Mouse (Mus musculus): ENCODE results near the gene Ccdc12. TPM values are rescaled to one million over a fixed set of nuclear protein-coding genes. Genes with fewer than 3 reads are reported as not detected.
A peak's percentile ranks its signal among the peaks of the same experiment; 100 is the strongest.

Ccdc12 gene
- polyA plus RNA-seq, 1 experiment from 2014 or later: 200 TPM

DNA sequence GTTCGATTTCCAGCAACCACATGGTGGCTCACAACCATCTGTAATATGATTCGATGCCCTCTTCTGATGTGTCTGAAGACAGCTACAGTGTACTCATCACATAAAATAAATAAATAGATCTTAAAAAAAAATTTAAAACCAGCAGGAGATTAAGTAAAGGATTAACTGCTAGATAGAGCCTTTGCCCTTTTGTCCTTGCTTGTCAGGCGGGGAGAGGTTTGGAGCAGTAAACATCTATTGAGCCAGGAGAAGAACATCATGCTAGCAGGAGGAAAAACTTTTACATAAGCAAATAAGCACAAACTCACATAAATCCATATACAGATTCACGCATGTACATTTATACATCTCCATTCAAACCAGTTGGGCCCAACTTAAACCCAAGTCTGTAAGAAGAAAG lies 56.2 kb downstream of the Ccdc12 start:
- Histone ChIP-seq H3K4me2 (replicated peaks; ENCODE audit: low read depth, low read length) (no peak overlapping the region), H3K4me3 (ENCODE audit: low read depth, low read length) (no peak overlapping the region), H3K4me1 (ENCODE audit: insufficient read depth, low read depth, low read length) (no peaks in the 10 kb centered on the region), H3K27ac (ENCODE audit: low read length) (no peak overlapping the region), H3K9ac (replicated peaks; ENCODE audit: low read depth) (no peak overlapping the region), H3K27me3 (replicated peaks; ENCODE audit: insufficient read depth, low read length) (no peaks in the 10 kb centered on the region), H3K9me3 (ENCODE audit: low read length) (no peaks in the 10 kb centered on the region), H3K36me3 (ENCODE audit: insufficient read depth, low read length) (no peaks in the 10 kb centered on the region)
- 85% methylated on average over 4 of the region's 4 CpGs for WGBS
- ATAC-seq (no peak), DNase-seq (ENCODE audit: low spot score) (no peak)
- TF ChIP-seq EP300 (IDR thresholded peaks at IDR 0.05) (no peak), CTCF (IDR thresholded peaks at IDR 0.05) (no peak)

DNA sequence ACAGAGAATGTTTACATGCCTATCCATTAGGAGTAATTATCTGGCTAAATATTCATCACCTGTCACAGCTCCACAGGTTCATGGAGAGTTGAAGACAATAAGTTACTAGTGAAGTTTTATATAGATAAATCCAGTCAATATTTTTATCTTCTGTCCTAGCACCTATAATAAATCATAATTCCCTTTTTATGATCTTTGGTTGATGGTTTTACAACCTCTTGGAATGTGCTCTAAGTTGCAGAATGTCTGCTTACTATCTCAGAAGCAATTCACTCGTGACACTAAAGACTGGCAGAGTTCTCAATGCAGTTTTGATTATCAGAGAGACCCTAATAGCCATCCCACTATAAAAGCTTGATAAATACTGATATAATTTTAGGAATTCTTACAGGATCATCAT lies 57.1 kb downstream of the Ccdc12 start:
- no peak overlapping the region for H3K9ac ChIP-seq (replicated peaks; ENCODE audit: low read depth)
- no peak overlapping the region for H3K4me3 ChIP-seq (ENCODE audit: low read depth, low read length)
- no peaks in the 10 kb centered on the region for H3K9me3 ChIP-seq (ENCODE audit: low read length)
- DNase-seq (ENCODE audit: low spot score): no peak
- H3K27me3 ChIP-seq (replicated peaks; ENCODE audit: insufficient read depth, low read length): no peaks in the 10 kb centered on the region
- 63% methylated on average over 1 of the region's 1 CpGs for WGBS
- no peak overlapping the region for H3K4me2 ChIP-seq (replicated peaks; ENCODE audit: low read depth, low read length)
- TF ChIP-seq EP300 (IDR thresholded peaks at IDR 0.05) (no peak), CTCF (IDR thresholded peaks at IDR 0.05) (no peak)
- ATAC-seq: no peak
- H3K4me1 ChIP-seq (ENCODE audit: insufficient read depth, low read depth, low read length): no peaks in the 10 kb centered on the region
- no peak overlapping the region for H3K27ac ChIP-seq (ENCODE audit: low read length)
- H3K36me3 ChIP-seq (ENCODE audit: insufficient read depth, low read length): no peaks in the 10 kb centered on the region

DNA sequence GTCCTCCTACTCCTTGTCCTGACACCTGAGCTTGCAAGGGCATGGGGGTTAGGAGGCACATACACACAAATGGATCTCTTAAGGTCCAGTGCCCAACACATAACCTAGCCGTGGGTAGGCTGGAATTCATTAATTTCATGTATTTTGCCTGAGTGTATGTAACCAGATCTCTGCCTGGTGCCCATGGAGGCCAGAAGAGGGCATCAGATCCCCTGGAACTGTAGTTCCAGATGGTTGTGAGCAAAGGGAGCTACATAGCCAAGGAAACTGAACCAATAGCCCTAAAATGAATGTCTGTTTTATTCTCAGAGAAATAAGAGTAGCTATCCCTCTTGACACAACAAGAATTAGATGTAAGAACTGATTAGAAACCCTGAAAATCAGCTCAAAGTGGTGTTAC lies 59.1 kb downstream of the Ccdc12 start:
- no peaks in the 10 kb centered on the region for H3K27me3 ChIP-seq (replicated peaks; ENCODE audit: insufficient read depth, low read length)
- H3K9me3 ChIP-seq (ENCODE audit: low read length): no peaks in the 10 kb centered on the region
- no peak overlapping the region for H3K4me3 ChIP-seq (ENCODE audit: low read depth, low read length)
- DNase-seq (ENCODE audit: low spot score) (no peak), ATAC-seq (no peak)
- no peak overlapping the region for H3K27ac ChIP-seq (ENCODE audit: low read length)
- H3K9ac ChIP-seq (replicated peaks; ENCODE audit: low read depth): no peak overlapping the region
- H3K36me3 ChIP-seq (ENCODE audit: insufficient read depth, low read length): no peaks in the 10 kb centered on the region
- no peak overlapping the region for H3K4me2 ChIP-seq (replicated peaks; ENCODE audit: low read depth, low read length)
- no peak for TF ChIP-seq EP300 (IDR thresholded peaks at IDR 0.05)
- peak; percentile 54 for TF ChIP-seq CTCF (IDR thresholded peaks at IDR 0.05)
- H3K4me1 ChIP-seq (ENCODE audit: insufficient read depth, low read depth, low read length): no peaks in the 10 kb centered on the region
- 69% methylated on average over 1 of the region's 1 CpGs for WGBS

DNA sequence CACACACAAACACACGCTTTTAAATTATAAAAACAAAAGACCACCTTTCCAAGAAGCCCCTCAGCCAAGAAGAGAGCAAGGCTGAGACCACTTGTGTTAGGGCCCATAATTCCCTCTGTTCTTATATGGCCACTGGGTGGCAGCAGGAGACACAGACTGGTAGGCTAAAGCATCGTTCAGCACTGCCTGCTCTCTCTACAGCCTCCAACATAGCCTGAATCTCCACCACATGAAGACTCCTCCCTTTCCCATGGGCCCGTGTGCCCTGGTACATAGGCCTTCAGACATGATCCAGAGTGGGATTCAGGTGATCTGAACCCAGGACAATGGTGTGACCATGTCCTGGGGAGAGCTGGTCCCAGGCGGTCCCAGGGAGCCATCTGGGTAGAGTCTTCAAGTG lies 60.5 kb downstream of the Ccdc12 start:
- TF ChIP-seq EP300 (IDR thresholded peaks at IDR 0.05) (no peak), CTCF (IDR thresholded peaks at IDR 0.05) (peak; percentile 91)
- H3K4me3 ChIP-seq (ENCODE audit: low read depth, low read length): no peak overlapping the region
- peak; percentile 75 for ATAC-seq
- no peak overlapping the region for H3K27ac ChIP-seq (ENCODE audit: low read length)
- no peaks in the 10 kb centered on the region for H3K4me1 ChIP-seq (ENCODE audit: insufficient read depth, low read depth, low read length)
- 26% methylated on average over 4 of the region's 4 CpGs for WGBS
- H3K36me3 ChIP-seq (ENCODE audit: insufficient read depth, low read length): no peaks in the 10 kb centered on the region
- H3K4me2 ChIP-seq (replicated peaks; ENCODE audit: low read depth, low read length): no peak overlapping the region
- H3K27me3 ChIP-seq (replicated peaks; ENCODE audit: insufficient read depth, low read length): no peaks in the 10 kb centered on the region
- no peaks in the 10 kb centered on the region for H3K9me3 ChIP-seq (ENCODE audit: low read length)
- peak; percentile 87 for DNase-seq (ENCODE audit: low spot score)
- no peak overlapping the region for H3K9ac ChIP-seq (replicated peaks; ENCODE audit: low read depth)

DNA sequence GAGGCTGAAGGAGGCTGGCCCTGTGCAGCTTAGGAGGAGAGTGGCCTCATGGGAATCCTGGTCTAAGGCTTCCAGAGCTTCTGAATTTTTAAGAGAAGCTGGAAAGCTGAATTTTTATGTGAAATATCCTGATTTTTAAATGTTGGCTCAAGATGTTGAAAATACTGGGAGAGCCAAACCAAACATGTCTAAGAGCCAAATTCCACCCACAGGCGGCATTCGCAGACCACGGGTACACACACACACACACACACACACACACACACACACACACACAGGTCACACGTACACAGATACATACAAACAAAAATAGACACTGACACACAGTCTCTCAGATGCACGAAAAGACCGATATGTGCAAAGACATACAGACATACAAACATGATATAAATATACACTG lies 61.8 kb downstream of the Ccdc12 start:
- no peaks in the 10 kb centered on the region for H3K9me3 ChIP-seq (ENCODE audit: low read length)
- no peak overlapping the region for H3K9ac ChIP-seq (replicated peaks; ENCODE audit: low read depth)
- no peak for TF ChIP-seq EP300 (IDR thresholded peaks at IDR 0.05)
- TF ChIP-seq CTCF (IDR thresholded peaks at IDR 0.05): no peak
- DNase-seq (ENCODE audit: low spot score): no peak
- H3K4me2 ChIP-seq (replicated peaks; ENCODE audit: low read depth, low read length): no peak overlapping the region
- no peak overlapping the region for H3K27ac ChIP-seq (ENCODE audit: low read length)
- H3K36me3 ChIP-seq (ENCODE audit: insufficient read depth, low read length): no peaks in the 10 kb centered on the region
- no peaks in the 10 kb centered on the region for H3K4me1 ChIP-seq (ENCODE audit: insufficient read depth, low read depth, low read length)
- 73% methylated on average over 6 of the region's 6 CpGs for WGBS
- no peak overlapping the region for H3K4me3 ChIP-seq (ENCODE audit: low read depth, low read length)
- ATAC-seq: no peak
- H3K27me3 ChIP-seq (replicated peaks; ENCODE audit: insufficient read depth, low read length): no peaks in the 10 kb centered on the region

DNA sequence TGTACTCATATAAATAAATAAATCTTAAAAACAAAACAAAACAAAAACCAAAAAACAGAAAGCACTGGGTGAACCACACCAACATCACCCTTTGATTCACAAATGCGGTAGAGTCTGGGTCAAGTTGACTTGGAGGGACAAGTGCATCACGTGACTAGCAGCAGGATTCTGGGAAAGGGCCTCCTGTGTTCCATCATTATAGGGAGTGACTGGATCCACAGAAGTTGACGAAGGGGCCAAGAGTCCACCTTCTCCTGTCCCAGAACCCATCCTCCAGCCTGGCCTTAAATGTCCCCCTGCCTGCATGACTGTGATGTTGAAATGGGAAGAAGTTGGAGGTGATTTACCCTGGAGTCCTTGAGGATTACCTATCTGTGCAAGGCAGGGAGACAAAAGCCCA lies 62.5 kb downstream of the Ccdc12 start:
- 68% methylated on average over 3 of the region's 3 CpGs for WGBS
- Histone ChIP-seq H3K9me3 (ENCODE audit: low read length) (no peaks in the 10 kb centered on the region), H3K27ac (ENCODE audit: low read length) (no peak overlapping the region), H3K9ac (replicated peaks; ENCODE audit: low read depth) (no peak overlapping the region), H3K4me2 (replicated peaks; ENCODE audit: low read depth, low read length) (no peak overlapping the region), H3K36me3 (ENCODE audit: insufficient read depth, low read length) (no peaks in the 10 kb centered on the region), H3K27me3 (replicated peaks; ENCODE audit: insufficient read depth, low read length) (no peaks in the 10 kb centered on the region), H3K4me1 (ENCODE audit: insufficient read depth, low read depth, low read length) (no peaks in the 10 kb centered on the region), H3K4me3 (ENCODE audit: low read depth, low read length) (no peak overlapping the region)
- no peak for DNase-seq (ENCODE audit: low spot score)
- no peak for ATAC-seq
- TF ChIP-seq CTCF (IDR thresholded peaks at IDR 0.05) (no peak), EP300 (IDR thresholded peaks at IDR 0.05) (no peak)

DNA sequence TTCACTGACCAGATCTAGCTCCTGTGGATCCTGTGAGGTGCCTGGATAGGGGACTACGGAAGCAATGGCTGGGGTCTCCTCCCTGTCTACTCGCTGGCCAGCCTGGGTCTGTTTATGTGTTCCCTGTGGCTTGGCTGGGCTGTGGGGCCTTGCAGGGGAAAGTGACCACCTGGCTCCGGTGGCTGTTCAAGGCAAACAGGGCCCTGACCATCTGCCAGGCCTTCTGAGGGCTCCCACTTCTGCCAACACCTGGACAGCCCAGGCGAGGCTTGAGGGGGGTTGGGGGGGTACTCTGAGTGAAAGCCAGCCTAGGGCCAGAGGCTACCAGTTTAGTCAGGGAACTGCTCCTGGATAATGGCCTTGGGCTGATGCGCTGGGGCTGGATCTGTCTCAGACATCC lies 63.7 kb downstream of the Ccdc12 start:
- TF ChIP-seq CTCF (IDR thresholded peaks at IDR 0.05) (no peak), EP300 (IDR thresholded peaks at IDR 0.05) (no peak)
- Histone ChIP-seq H3K36me3 (ENCODE audit: insufficient read depth, low read length) (no peaks in the 10 kb centered on the region), H3K9me3 (ENCODE audit: low read length) (no peaks in the 10 kb centered on the region), H3K4me3 (ENCODE audit: low read depth, low read length) (no peak overlapping the region), H3K27ac (ENCODE audit: low read length) (no peak overlapping the region), H3K4me2 (replicated peaks; ENCODE audit: low read depth, low read length) (no peak overlapping the region), H3K27me3 (replicated peaks; ENCODE audit: insufficient read depth, low read length) (no peaks in the 10 kb centered on the region), H3K9ac (replicated peaks; ENCODE audit: low read depth) (no peak overlapping the region), H3K4me1 (ENCODE audit: insufficient read depth, low read depth, low read length) (no peaks in the 10 kb centered on the region)
- 53% methylated on average over 5 of the region's 5 CpGs for WGBS
- DNase-seq (ENCODE audit: low spot score) (no peak), ATAC-seq (no peak)

Data from lung, postnatal 0 days (tissue).